ENCODE assay signal across 8 mouse cellular contexts in the genomic region with DNA sequence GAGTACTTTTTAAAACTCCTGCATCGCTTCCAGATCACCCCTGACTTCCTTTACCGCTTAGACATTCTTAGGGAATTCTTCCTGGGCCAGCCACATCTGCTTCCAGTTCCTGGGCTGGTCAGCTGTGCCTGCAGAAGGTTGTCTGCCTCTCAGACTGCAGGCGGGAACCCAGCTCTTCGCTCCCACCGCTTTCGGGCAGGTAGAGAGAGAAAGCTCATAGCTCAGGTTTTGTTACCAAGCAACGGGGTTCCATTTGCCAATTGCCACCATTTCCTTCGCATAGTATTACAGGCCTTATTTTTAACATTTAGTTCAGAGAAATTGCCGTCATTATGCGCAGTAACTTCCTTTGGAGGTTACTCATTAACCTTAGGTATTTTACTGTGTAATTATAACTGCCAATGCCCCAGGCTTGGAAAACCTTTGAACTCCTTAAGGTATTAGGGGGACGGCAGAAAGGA. TPM values are rescaled to one million over a fixed set of nuclear protein-coding genes. Genes with fewer than 3 reads are reported as not detected.
A peak's percentile ranks its signal among the peaks of the same experiment; 100 is the strongest.
DNase-seq lines count a peak whose midpoint lies in the region; ATAC-seq and TF ChIP-seq lines count a peak whose summit lies in the region.

No protein-coding gene starts in this region.

- peaks cover 16% of the 10 kb centered on the region for H3K4me1 ChIP-seq in testis, adult 2 months (ENCODE audit: control insufficient read depth, insufficient read depth, low read length)
- peaks cover 22% of the 10 kb centered on the region for H3K4me1 ChIP-seq in forebrain, embryonic 15.5 days

- DNase-seq in testis, postnatal 14 days (ENCODE audit: low spot score): no peak
- peak; percentile 75 for DNase-seq in kidney, postnatal 14 days
- peak; percentile 40 to 65 for DNase-seq in lung, postnatal 4 days
- no peak for DNase-seq in adrenal gland, adult 18-20 months (ENCODE audit: low spot score in 2 of 2)
- DNase-seq in spleen, adult 18-20 months: no peak

- H3K4me2 ChIP-seq in forebrain, embryonic 15.5 days (replicated peaks): peak overlapping the region; percentile 70

- no peaks in the 10 kb centered on the region for H3K9me3 ChIP-seq in forebrain, embryonic 15.5 days

- 7% methylated on average over 11 of the region's 11 CpGs for WGBS in forebrain, embryonic 15.5 days

- no peaks in the 10 kb centered on the region for H3K36me3 ChIP-seq in testis, adult 2 months (ENCODE audit: control insufficient read depth, insufficient read depth, low read length)
- no peaks in the 10 kb centered on the region for H3K36me3 ChIP-seq in forebrain, embryonic 15.5 days

- no peak for TF ChIP-seq CTCF in testis, adult 2 months (IDR thresholded peaks at IDR 0.05; ENCODE audit: control insufficient read depth, insufficient read depth, insufficient replicate concordance, low read depth, low read length)

- peak; percentile 47 for ATAC-seq in forebrain, embryonic 15.5 days (replicated peaks)
- ATAC-seq in granulocyte monocyte progenitor cell, adult 5-6 weeks (replicated peaks; ENCODE audit: poor library complexity, severe bottlenecking): no peak

- peak overlapping the region; percentile 85 for H3K4me3 ChIP-seq in testis, adult 2 months (ENCODE audit: control insufficient read depth, low read depth, low read length)
- peak overlapping the region; percentile 45 for H3K4me3 ChIP-seq in forebrain, embryonic 15.5 days

- TF ChIP-seq POLR2A in testis, adult 2 months (IDR thresholded peaks at IDR 0.05; ENCODE audit: control insufficient read depth, low read depth, low read length): no peak

- H3K27ac ChIP-seq in testis, adult 2 months (ENCODE audit: control insufficient read depth, insufficient read depth, low read depth, low read length): peak overlapping the region; percentile 7; the same call in 1 of the 2 replicates
- peak overlapping the region; percentile 62 for H3K27ac ChIP-seq in forebrain, embryonic 15.5 days (replicated peaks)

- H3K27me3 ChIP-seq in testis, adult 2 months (ENCODE audit: control insufficient read depth, insufficient read depth, low read length): no peaks in the 10 kb centered on the region
- no peaks in the 10 kb centered on the region for H3K27me3 ChIP-seq in forebrain, embryonic 15.5 days

- no peak overlapping the region for H3K9ac ChIP-seq in forebrain, embryonic 15.5 days (replicated peaks)

RNA-seq across cellular contexts. Expression of gene Gm5148, which starts 1.2 kb away (rescaled TPM):
- 0.93 and 1.8 TPM in 2 replicates for polyA plus RNA-seq in testis, adult 2 months (2012; rRNA removed)
- 5.7 and 6.1 TPM in 2 replicates for polyA plus RNA-seq in forebrain, embryonic 15.5 days (2015; fragmentation: Nextera tagmentation; extraction: Ambion mirVana)
- 1 to 10 TPM in 1 of 2 experiments, under 1 TPM in 1; 0.30 to 1.7 TPM for total RNA-seq in adrenal gland, adult 18-20 months (2021)
- total RNA-seq in granulocyte monocyte progenitor cell, adult 5-6 weeks (2014; fragmentation: Nextera tagmentation): not detected in 2 replicates
- total RNA-seq in granulocyte monocyte progenitor cell, adult 5-6 weeks (2017): 14.9 and 28.1 TPM in 2 replicates

Comparison
In these comparisons a context has a peak if more than half of its experiments do, and no peak if none do; other contexts are left out.
1. DNase-seq: peak in kidney, postnatal 14 days (single experiment) and lung, postnatal 4 days (2 of 2); none in testis, postnatal 14 days (single experiment), adrenal gland, adult 18-20 months (0 of 2) and spleen, adult 18-20 months (0 of 2).